Mouse (Mus musculus) retina, adult 2 months (tissue): ENCODE data around the gene Asgr1.

ENCODE experiments used
- DNase-seq: peaks from one replicate; pipeline ENCODE4 v3.0.0-alpha.2; 2012; ENCODE audit warnings: low read depth, low spot score

Asgr1 gene

GRCm38 (mm10) chr11:70026689-70027088 lies 27.2 kb upstream of the Asgr1 start:
- no peak for DNase-seq

- no peak for DNase-seq
These were observed 26.5 kb upstream of the Asgr1 start for GRCm38 (mm10) chr11:70027397-70027796.

GRCm38 (mm10) chr11:70028401-70029129 lies 25.3 kb upstream of the Asgr1 start:
- no peak for DNase-seq

GRCm38 (mm10) chr11:70029130-70029801 lies 24.6 kb upstream of the Asgr1 start:
- no peak for DNase-seq

- no peak for DNase-seq
These were observed 23.9 kb upstream of the Asgr1 start for GRCm38 (mm10) chr11:70029829-70030550.

GRCm38 (mm10) chr11:70030651-70031320 lies 23.1 kb upstream of the Asgr1 start:
- DNase-seq, result no peak

GRCm38 (mm10) chr11:70031321-70031670 lies 22.6 kb upstream of the Asgr1 start:
- no peak for DNase-seq

GRCm38 (mm10) chr11:70038174-70038573 lies 15.7 kb upstream of the Asgr1 start:
- no peak for DNase-seq

GRCm38 (mm10) chr11:70039631-70040030 lies 14.3 kb upstream of the Asgr1 start:
- no peak for DNase-seq

GRCm38 (mm10) chr11:70040184-70040583 lies 13.7 kb upstream of the Asgr1 start:
- no peak for DNase-seq

GRCm38 (mm10) chr11:70042309-70043085 lies 11.4 kb upstream of the Asgr1 start:
- DNase-seq, result no peak

GRCm38 (mm10) chr11:70043665-70044064 lies 10.2 kb upstream of the Asgr1 start:
- no peak for DNase-seq

GRCm38 (mm10) chr11:70045435-70045834 lies 8.4 kb upstream of the Asgr1 start:
- no peak for DNase-seq

- no peak for DNase-seq
These were observed 4.5 kb upstream of the Asgr1 start for GRCm38 (mm10) chr11:70049366-70049765.

- DNase-seq, result no peak
These were observed 4.1 kb upstream of the Asgr1 start for GRCm38 (mm10) chr11:70049816-70050215.

- peak; percentile 9 for DNase-seq
These were observed 729 bp upstream of the Asgr1 start for GRCm38 (mm10) chr11:70053156-70053555.

- DNase-seq, result peak; percentile 53
These were observed 1.8 kb downstream of the Asgr1 start for GRCm38 (mm10) chr11:70055618-70056214.

GRCm38 (mm10) chr11:70057805-70058204 lies 3.9 kb downstream of the Asgr1 start:
- no peak for DNase-seq

GRCm38 (mm10) chr11:70059930-70060329 lies 6.0 kb downstream of the Asgr1 start:
- DNase-seq, result no peak

GRCm38 (mm10) chr11:70063053-70063452 lies 9.2 kb downstream of the Asgr1 start:
- DNase-seq, result no peak

GRCm38 (mm10) chr11:70066701-70067100 lies 12.8 kb downstream of the Asgr1 start:
- DNase-seq, result no peak
